Comparison of ENCODE assay signal across 15 mouse cellular contexts in genomic region chr7:125489636-125490035, GRCm38 (mm10). TPM values are rescaled to one million over a fixed set of nuclear protein-coding genes. Genes with fewer than 3 reads are reported as not detected.
DNase-seq lines count a peak whose midpoint lies in the region; ATAC-seq and TF ChIP-seq lines count a peak whose summit lies in the region.
"Had no signal": no experiment of that assay in that cellular context is flagged by ENCODE, and none has a peak within 500 bp of the region (broad histone marks: within the 10 kb centered on the region; RNA-seq: fewer than 3 reads in every experiment).

No protein-coding gene starts in this region.

- WGBS in limb, embryonic 14.5 days: 92% methylated on average over 2 of the region's 2 CpGs
- 95% methylated on average over 2 of the region's 2 CpGs for WGBS in limb, embryonic 10.5 days

- ATAC-seq in limb, embryonic 14.5 days (ENCODE audit: low FRiP score, low read depth): no peak
- ATAC-seq: forebrain, embryonic 13.5 days; intestine, embryonic 15.5 days had no signal

- DNase-seq in limb, embryonic 14.5 days (ENCODE audit: low spot score): no peak
- no peak for DNase-seq in limb, embryonic 10.5 days (ENCODE audit: low spot score)
- no peak for DNase-seq in testis, postnatal 14 days (ENCODE audit: low spot score)
- peak; percentile 74 for DNase-seq in induced T-regulatory cell, adult 2 months (ENCODE audit: low read depth)
- DNase-seq in naive thymus-derived CD4-positive, alpha-beta T cell, adult 2 months (ENCODE audit: low read depth): peak; percentile 53
- no peak for DNase-seq in gastrocnemius, postnatal 4 days (ENCODE audit: low spot score in 2 of 2)
- DNase-seq: cerebellum, adult 9-11 months; gastrocnemius, postnatal 25 days; heart, postnatal 14 days; right cerebral cortex, postnatal 14 days had no signal

- H3K9me3 ChIP-seq in limb, embryonic 14.5 days (ENCODE audit: control insufficient read depth, low read length): no peaks in the 10 kb centered on the region
- no peaks in the 10 kb centered on the region for H3K9me3 ChIP-seq in limb, embryonic 10.5 days (replicated peaks)
- H3K9me3 ChIP-seq: forebrain, embryonic 13.5 days; G1E; heart, embryonic 10.5 days; intestine, embryonic 15.5 days had no signal

- no peaks in the 10 kb centered on the region for H3K27me3 ChIP-seq in limb, embryonic 14.5 days (ENCODE audit: control insufficient read depth, insufficient read depth, low read length)
- H3K27me3 ChIP-seq in limb, embryonic 10.5 days (ENCODE audit: low read depth, poor library complexity, severe bottlenecking): no peaks in the 10 kb centered on the region
- H3K27me3 ChIP-seq in testis, adult 2 months (ENCODE audit: control insufficient read depth, insufficient read depth, low read length): no peaks in the 10 kb centered on the region
- H3K27me3 ChIP-seq: intestine, embryonic 15.5 days had no signal

- peaks cover 16% of the 10 kb centered on the region for H3K4me1 ChIP-seq in limb, embryonic 14.5 days (ENCODE audit: control insufficient read depth, insufficient read depth, low read length)
- peaks cover 20% of the 10 kb centered on the region for H3K4me1 ChIP-seq in limb, embryonic 10.5 days
- peaks cover 6% of the 10 kb centered on the region for H3K4me1 ChIP-seq in testis, adult 2 months (ENCODE audit: control insufficient read depth, insufficient read depth, low read length)

- H3K36me3 ChIP-seq in limb, embryonic 14.5 days (ENCODE audit: control insufficient read depth, insufficient read depth, low read length): peaks cover 20% of the 10 kb centered on the region
- H3K36me3 ChIP-seq in limb, embryonic 10.5 days: peaks cover 19% of the 10 kb centered on the region
- no peaks in the 10 kb centered on the region for H3K36me3 ChIP-seq in testis, adult 2 months (ENCODE audit: control insufficient read depth, insufficient read depth, low read length)
- H3K36me3 ChIP-seq: intestine, embryonic 15.5 days had no signal

- no peak overlapping the region for H3K27ac ChIP-seq in limb, embryonic 14.5 days (replicated peaks; ENCODE audit: low read depth, low read length)
- H3K27ac ChIP-seq in limb, embryonic 10.5 days: no peak overlapping the region
- no peak overlapping the region for H3K27ac ChIP-seq in testis, adult 2 months (ENCODE audit: control insufficient read depth, insufficient read depth, low read depth, low read length)
- H3K27ac ChIP-seq: forebrain, embryonic 13.5 days; intestine, embryonic 15.5 days had no signal

- no peak overlapping the region for H3K4me3 ChIP-seq in limb, embryonic 14.5 days (replicated peaks; ENCODE audit: low read length)
- no peak overlapping the region for H3K4me3 ChIP-seq in limb, embryonic 10.5 days
- peak overlapping the region; percentile 37; the same call in 1 of the 2 replicates for H3K4me3 ChIP-seq in testis, adult 2 months (ENCODE audit: control insufficient read depth, low read depth, low read length)

- no peak for TF ChIP-seq POLR2A in limb, embryonic 14.5 days (IDR thresholded peaks at IDR 0.05; ENCODE audit: borderline replicate concordance, extremely low read depth, insufficient read depth, insufficient read length)
- TF ChIP-seq POLR2A in testis, adult 2 months (IDR thresholded peaks at IDR 0.05; ENCODE audit: control insufficient read depth, low read depth, low read length): no peak

- 0 out of 2 replicates have a peak overlapping the region, but pooled peaks have one; percentile 38 for H3K9ac ChIP-seq in limb, embryonic 14.5 days (ENCODE audit: low read depth, low read length, severe bottlenecking)
- H3K9ac ChIP-seq: intestine, embryonic 15.5 days had no signal

- H3K4me2 ChIP-seq in limb, embryonic 14.5 days (replicated peaks; ENCODE audit: low read depth, low read length, severe bottlenecking): no peak overlapping the region

- no peak for TF ChIP-seq CTCF in testis, adult 2 months (IDR thresholded peaks at IDR 0.05; ENCODE audit: control insufficient read depth, insufficient read depth, insufficient replicate concordance, low read depth, low read length)

RNA-seq across cellular contexts. Expression of gene Nsmce1, which starts 1.8 kb away (rescaled TPM):
- 61.8 and 67.2 TPM in 2 replicates for polyA plus RNA-seq in limb, embryonic 14.5 days (2012; rRNA removed)
- polyA plus RNA-seq in limb, embryonic 14.5 days (2014; fragmentation: Nextera tagmentation; extraction: Ambion mirVana): 121 TPM in 2 replicates
- polyA plus RNA-seq in limb, embryonic 10.5 days (2016; fragmentation: Nextera tagmentation; extraction: Ambion mirVana): 123 and 129 TPM in 2 replicates
- 181 and 191 TPM in 2 replicates for polyA plus RNA-seq in testis, adult 2 months (2012; rRNA removed)
- total RNA-seq in gastrocnemius, postnatal 4 days (2021): 10 to 100 TPM; 28.3 to 33.6 TPM

RNA-seq across cellular contexts. Expression of gene Kdm8, which starts 45.2 kb away (rescaled TPM):
- 11.1 and 13.9 TPM in 2 replicates for polyA plus RNA-seq in limb, embryonic 14.5 days (2012; rRNA removed)
- 8.7 and 8.9 TPM in 2 replicates for polyA plus RNA-seq in limb, embryonic 14.5 days (2014; fragmentation: Nextera tagmentation; extraction: Ambion mirVana)
- 18.7 and 19.5 TPM in 2 replicates for polyA plus RNA-seq in limb, embryonic 10.5 days (2016; fragmentation: Nextera tagmentation; extraction: Ambion mirVana)
- 3.1 TPM in 2 replicates for polyA plus RNA-seq in testis, adult 2 months (2012; rRNA removed)
- total RNA-seq in gastrocnemius, postnatal 4 days (2021): 1 to 10 TPM; 4.6 to 5.0 TPM

Comparison
In these comparisons a context has a peak if more than half of its experiments do, and no peak if none do; other contexts are left out.
1. DNase-seq: peak in induced T-regulatory cell, adult 2 months (single experiment) and naive thymus-derived CD4-positive, alpha-beta T cell, adult 2 months (single experiment); none in limb, embryonic 14.5 days (single experiment), limb, embryonic 10.5 days (single experiment), testis, postnatal 14 days (single experiment) and gastrocnemius, postnatal 4 days (0 of 2).